Mouse (Mus musculus): ENCODE measurements at regions not wholly inside any gene's neighbourhood (a gene's known extent, or its start where the extent isn't known, plus 50 kb on each side); places are given as distances from the start of the nearest gene placed in this dataset.

- DNase-seq (ENCODE audit: low spot score) = no peak
Observed at GRCm38 (mm10) chr15:37166744-37167143, 159.2 kb upstream of the Zfp706 start.

GRCm38 (mm10) chr15:37165887-37166507 is 158.4 kb upstream of the Zfp706 start:
- no peak for DNase-seq (ENCODE audit: low spot score)

GRCm38 (mm10) chr15:37165216-37165615 is 157.6 kb upstream of the Zfp706 start:
- DNase-seq (ENCODE audit: low spot score) = no peak

GRCm38 (mm10) chr15:37164191-37165135 is 156.9 kb upstream of the Zfp706 start:
- no peak for DNase-seq (ENCODE audit: low spot score)

- no peak for DNase-seq (ENCODE audit: low spot score)
Observed at GRCm38 (mm10) chr15:37159956-37160355, 152.4 kb upstream of the Zfp706 start.

- DNase-seq (ENCODE audit: low spot score) = no peak
Observed at GRCm38 (mm10) chr15:37159349-37159748, 151.8 kb upstream of the Zfp706 start.

GRCm38 (mm10) chr15:37157386-37157785 is 149.8 kb upstream of the Zfp706 start:
- no peak for DNase-seq (ENCODE audit: low spot score)

GRCm38 (mm10) chr15:37154934-37155333 is 147.4 kb upstream of the Zfp706 start:
- DNase-seq (ENCODE audit: low spot score) = no peak

GRCm38 (mm10) chr15:37153177-37153576 is 145.6 kb upstream of the Zfp706 start:
- no peak for DNase-seq (ENCODE audit: low spot score)

DNA sequence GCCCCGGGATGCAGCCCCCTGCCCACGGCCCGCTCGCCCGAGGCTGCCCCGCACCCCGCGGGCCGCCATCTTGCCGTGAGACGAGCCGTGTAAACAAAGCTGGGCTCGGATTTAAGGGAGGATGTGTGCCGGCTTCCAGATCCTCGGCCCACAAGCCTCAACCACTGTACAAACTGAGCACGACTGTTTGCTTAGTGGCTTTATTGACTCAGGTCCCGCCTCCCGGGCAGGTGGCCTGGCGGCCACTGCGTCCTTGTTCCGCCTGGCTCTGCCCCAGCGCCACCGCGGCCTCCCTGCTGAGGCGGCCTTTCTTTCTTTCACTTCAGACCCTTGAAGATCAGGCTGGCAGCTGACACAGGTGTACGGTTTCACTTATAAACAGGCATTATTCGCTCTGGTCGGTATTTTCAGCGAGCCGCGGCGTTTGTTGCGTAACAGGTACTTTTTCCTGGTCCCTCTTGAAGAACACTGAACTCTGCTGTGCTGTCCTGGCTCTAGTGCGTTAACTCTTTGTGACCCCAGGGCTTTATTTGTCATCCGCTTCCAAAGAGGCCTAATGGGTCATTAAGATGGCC is 128.1 kb upstream of the Zfp706 start:
- DNase-seq (ENCODE audit: low spot score) = peak; percentile 28

- no peak for DNase-seq (ENCODE audit: low spot score)
Observed at GRCm38 (mm10) chr15:37134913-37135589, 127.5 kb upstream of the Zfp706 start.

GRCm38 (mm10) chr15:37134386-37134785 is 126.8 kb upstream of the Zfp706 start:
- no peak for DNase-seq (ENCODE audit: low spot score)

DNA sequence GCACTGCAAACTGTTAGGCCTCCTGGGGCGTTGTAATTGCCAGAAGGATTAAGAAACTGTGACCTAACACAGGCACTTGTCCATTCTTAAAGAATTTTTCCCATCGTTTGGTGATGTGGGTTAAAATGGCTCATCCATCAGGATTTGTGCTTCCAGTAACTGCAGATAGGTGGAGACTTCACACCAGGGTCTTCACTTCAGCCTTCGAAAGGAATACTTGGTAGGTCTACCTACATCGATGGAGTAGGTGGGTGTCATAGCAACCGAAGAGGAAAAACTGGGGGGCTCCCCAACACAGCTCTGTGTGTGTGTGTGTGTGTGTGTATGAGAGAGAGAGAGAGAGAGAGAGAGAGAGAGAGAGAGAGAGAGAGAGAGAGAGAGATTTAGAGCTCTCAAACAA is 126.3 kb upstream of the Zfp706 start:
- no peak for DNase-seq (ENCODE audit: low spot score)

DNA sequence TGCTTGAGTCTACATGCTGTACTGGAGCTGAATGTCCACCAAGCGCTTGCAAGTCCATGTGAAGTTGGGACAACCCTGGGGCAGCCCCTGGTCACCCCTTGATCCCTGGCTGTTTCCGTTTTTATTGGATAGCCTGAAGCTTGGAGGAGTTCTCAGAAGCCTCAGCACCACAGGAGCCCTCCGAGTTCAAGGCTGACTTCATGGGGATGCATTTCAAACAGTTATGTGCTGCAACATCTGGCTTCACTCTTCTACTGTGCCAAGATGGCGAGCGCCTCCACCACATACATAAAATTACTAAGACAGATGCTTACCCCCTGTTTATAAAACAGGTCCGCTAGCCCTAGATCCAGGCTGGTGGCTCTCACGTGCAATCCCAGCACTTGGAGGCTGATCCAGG is 120.1 kb upstream of the Zfp706 start:
- DNase-seq (ENCODE audit: low spot score) = no peak

- no peak for DNase-seq (ENCODE audit: low spot score)
Observed at GRCm38 (mm10) chr15:37127170-37127569, 119.6 kb upstream of the Zfp706 start.

GRCm38 (mm10) chr15:37125823-37126222 is 118.2 kb upstream of the Zfp706 start:
- DNase-seq (ENCODE audit: low spot score) = no peak

DNA sequence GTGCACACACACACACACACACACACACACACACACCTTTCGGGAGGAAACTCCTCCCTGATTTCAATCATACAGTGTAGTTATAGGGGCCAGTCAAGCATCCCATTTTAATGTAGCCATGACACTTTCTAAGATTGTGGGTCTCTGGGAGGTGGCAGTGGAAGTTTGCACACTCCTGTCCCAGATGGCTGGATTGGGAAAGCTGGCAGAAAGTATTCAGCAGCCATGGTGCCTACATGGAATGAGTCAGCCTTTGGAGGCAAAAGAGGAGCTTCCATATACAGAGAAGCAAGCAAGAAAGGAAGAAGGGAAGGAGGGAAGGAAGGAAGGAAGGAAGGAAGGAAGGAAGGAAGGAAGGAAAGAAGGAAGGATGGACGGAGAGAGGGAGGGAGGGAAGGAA is 117.4 kb upstream of the Zfp706 start:
- no peak for DNase-seq (ENCODE audit: low spot score)

- no peak for DNase-seq (ENCODE audit: low spot score)
Observed at GRCm38 (mm10) chr15:37124299-37124698, 116.7 kb upstream of the Zfp706 start.

- peak; percentile 60 for DNase-seq (ENCODE audit: low spot score)
Observed at GRCm38 (mm10) chr15:37120381-37120780, 112.8 kb upstream of the Zfp706 start.

GRCm38 (mm10) chr15:37114119-37114518 is 106.5 kb upstream of the Zfp706 start:
- DNase-seq (ENCODE audit: low spot score) = peak; percentile 38

- DNase-seq (ENCODE audit: low spot score) = no peak
Observed at GRCm38 (mm10) chr15:37110462-37110861, 102.9 kb upstream of the Zfp706 start.

DNA sequence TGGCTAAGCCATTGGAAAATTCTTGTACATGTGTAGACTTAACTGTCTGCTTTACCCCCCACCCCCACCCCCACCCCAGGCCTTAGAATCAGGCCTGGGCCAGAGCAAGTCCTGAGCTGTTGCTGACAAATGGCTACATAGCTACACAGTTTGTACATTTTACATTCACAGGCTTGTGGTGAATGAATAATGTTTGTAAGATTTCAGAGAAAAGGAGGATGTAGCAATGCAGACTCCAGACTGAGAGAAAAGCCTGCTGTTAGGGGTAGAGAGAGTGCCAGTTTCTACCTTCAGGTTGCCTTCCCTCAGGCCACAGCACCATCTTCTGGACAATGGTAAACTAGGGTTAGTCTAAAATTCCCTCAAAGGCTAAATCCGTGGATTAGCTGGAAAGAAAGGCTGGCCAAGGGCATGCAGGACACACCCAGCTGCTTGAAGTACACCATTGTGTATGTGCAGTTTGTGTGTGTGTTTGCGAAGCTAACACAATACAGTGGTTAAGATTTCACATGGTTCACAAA is 94.5 kb upstream of the Zfp706 start:
- no peak for DNase-seq (ENCODE audit: low spot score)

Data from urinary bladder, postnatal 10 days (tissue).